Mouse (Mus musculus) embryonic facial prominence, embryonic 11.5 days (tissue): Measurements from ENCODE around the gene Eif1. TPM values are rescaled to one million over a fixed set of nuclear protein-coding genes. Genes with fewer than 3 reads are reported as not detected.
"Not testable (repeated sequence)": the region's sequence is repeated elsewhere in the genome, so short reads cannot be mapped to it uniquely, and the experiment has no call there.

Source experiments
- ATAC-seq: fragments of 200-750 bp; cut with Nextera tagmentation; replicated peaks from 2 replicates; pipeline ENCODE4 v1.8.0; 2017; ENCODE audit warnings: low read depth; ENCODE audit not compliant: insufficient number of reproducible peaks, low FRiP score, low TSS enrichment
- DNase-seq: peaks from one replicate; pipeline ENCODE4 v3.0.0-alpha.2; 2015; ENCODE audit warnings: low spot score
- H3K27ac ChIP-seq: fragments of 300-500 bp; sonication (generic); replicated peaks from 2 replicates; pipeline ENCODE4 v1.5.1; 2014; ENCODE audit warnings: mild to moderate bottlenecking, low read depth, low read length, control low read depth
- H3K27me3 ChIP-seq: fragments of 300-500 bp; sonication (generic); 2 replicates; pipeline ENCODE4 v1.6.1; 2014; ENCODE audit warnings: mild to moderate bottlenecking, low read length, moderate library complexity, mixed read lengths; ENCODE audit not compliant: control insufficient read depth, insufficient read depth
- H3K36me3 ChIP-seq: fragments of 300-500 bp; sonication (generic); replicated peaks from 2 replicates; pipeline ENCODE4 v1.6.1; 2014; ENCODE audit warnings: low read depth, mild to moderate bottlenecking, low read length, moderate library complexity, mixed read lengths; ENCODE audit not compliant: control insufficient read depth, insufficient read depth
- H3K4me1 ChIP-seq: fragments of 300-500 bp; sonication (generic); 2 replicates; pipeline ENCODE4 v1.6.1; 2014; ENCODE audit warnings: low read length, mixed read lengths; ENCODE audit not compliant: control insufficient read depth, insufficient read depth
- H3K4me2 ChIP-seq: fragments of 300-500 bp; sonication (generic); 2 replicates; pipeline ENCODE4 v1.6.1; 2014; ENCODE audit warnings: low read depth, mild to moderate bottlenecking, control low read depth, low read length, moderate library complexity
- H3K4me3 ChIP-seq: fragments of 300-500 bp; sonication (generic); 2 replicates; pipeline ENCODE4 v1.5.1; 2014; ENCODE audit warnings: low read depth, low read length, control low read depth
- H3K9ac ChIP-seq: fragments of 300-500 bp; sonication (generic); replicated peaks from 2 replicates; pipeline ENCODE4 v1.6.1; 2014; ENCODE audit warnings: mild to moderate bottlenecking, control low read depth, low read length
- H3K9me3 ChIP-seq: fragments of 300-500 bp; sonication (generic); replicated peaks from 2 replicates; pipeline ENCODE4 v1.6.1; 2016; ENCODE audit warnings: mild to moderate bottlenecking, low read length, inconsistent platforms, mixed read lengths; ENCODE audit not compliant: control insufficient read depth
- WGBS: fragments of 180-500 bp; shearing (Covaris S2); extraction: QIAGEN DNeasy Blood & Tissue Kit; methylation state at CpG from one replicate; pipeline ENCODE4 v1.1.7; 2014; 5-methylcytosine and 5-hydroxymethylcytosine counted together
- polyA plus RNA-seq: library from polyadenylated mRNA; unstranded; fragments of >200 nt; fragmentation: Nextera tagmentation; extraction: Ambion mirVana; gene quantifications from 2 replicates; pipeline ENCODE4 v1.2.1, GENCODE M21; 2014

Eif1 gene
- polyA plus RNA-seq, 1 experiment from 2014 or later = 1,757 TPM

GRCm38 (mm10) chr11:100315439-100315838 is 4.2 kb upstream of the Eif1 start:
- H3K27me3 ChIP-seq = no peaks in the 10 kb centered on the region
- DNase-seq (no peak), ATAC-seq (no peak)
- no peak overlapping the region for H3K4me2 ChIP-seq
- H3K27ac ChIP-seq = no peak overlapping the region
- no peaks in the 10 kb centered on the region for H3K4me1 ChIP-seq
- WGBS = 91% methylated on average over 5 of the region's 5 CpGs
- no peaks in the 10 kb centered on the region for H3K36me3 ChIP-seq
- no peaks in the 10 kb centered on the region for H3K9me3 ChIP-seq
- no peak overlapping the region for H3K9ac ChIP-seq
- H3K4me3 ChIP-seq = no peak overlapping the region

GRCm38 (mm10) chr11:100317826-100318380 is 1.8 kb upstream of the Eif1 start:
- no peaks in the 10 kb centered on the region for H3K36me3 ChIP-seq

GRCm38 (mm10) chr11:100318529-100319451 is 895 bp upstream of the Eif1 start:
- no peak overlapping the region for H3K27ac ChIP-seq

More at GRCm38 (mm10) chr11:100317826-100318380, 1.8 kb upstream of the Eif1 start:
- Histone ChIP-seq H3K27ac (no peak overlapping the region), H3K4me3 (no peak overlapping the region), H3K4me2 (no peak overlapping the region), H3K4me1 (no peaks in the 10 kb centered on the region), H3K9me3 (no peaks in the 10 kb centered on the region), H3K27me3 (no peaks in the 10 kb centered on the region), H3K9ac (no peak overlapping the region)
- DNase-seq = no peak
- ATAC-seq = no peak
- WGBS = 63% methylated on average over 6 of the region's 6 CpGs

GRCm38 (mm10) chr11:100320172-100320630 is 516 bp downstream of the Eif1 start:
- Histone ChIP-seq H3K4me2 (peak overlapping the region; percentile 68), H3K9ac (peak overlapping the region; percentile 90), H3K27me3 (no peaks in the 10 kb centered on the region), H3K27ac (peak overlapping the region; percentile 93), H3K9me3 (no peaks in the 10 kb centered on the region), H3K4me1 (no peaks in the 10 kb centered on the region), H3K36me3 (no peaks in the 10 kb centered on the region), H3K4me3 (peak overlapping the region; percentile 80)
- under 1% methylated on average over 36 of the region's 40 CpGs for WGBS
- ATAC-seq = peak; percentile 71
- peak; percentile 97 for DNase-seq

More at GRCm38 (mm10) chr11:100318529-100319451, 895 bp upstream of the Eif1 start:
- Histone ChIP-seq H3K9me3 (no peaks in the 10 kb centered on the region), H3K36me3 (no peaks in the 10 kb centered on the region), H3K27me3 (no peaks in the 10 kb centered on the region), H3K4me1 (no peaks in the 10 kb centered on the region), H3K4me2 (0 out of 2 replicates have a peak overlapping the region, but pooled peaks have one; percentile 26), H3K4me3 (peak overlapping the region; percentile 23), H3K9ac (no peak overlapping the region)
- WGBS = 87% methylated on average over 10 of the region's 10 CpGs
- DNase-seq (no peak), ATAC-seq (peak; percentile 14; the same call in 1 of the 2 replicates)

- ATAC-seq = not testable (repeated sequence)
- 17% methylated on average over 11 of the region's 11 CpGs for WGBS
These were observed 1.2 kb downstream of the Eif1 start for GRCm38 (mm10) chr11:100320701-100321410.

GRCm38 (mm10) chr11:100321479-100322305 is 2.0 kb downstream of the Eif1 start:
- not testable (repeated sequence) for H3K9ac ChIP-seq, DNase-seq, H3K27me3 ChIP-seq, H3K36me3 ChIP-seq, H3K9me3 ChIP-seq, H3K4me3 ChIP-seq, ATAC-seq, H3K4me2 ChIP-seq, H3K27ac ChIP-seq, H3K4me1 ChIP-seq
- WGBS = 88% methylated on average over 7 of the region's 7 CpGs

More at GRCm38 (mm10) chr11:100320701-100321410, 1.2 kb downstream of the Eif1 start:
- Histone ChIP-seq H3K4me3 (peak overlapping the region; percentile 80), H3K4me2 (peak overlapping the region; percentile 68), H3K9ac (peak overlapping the region; percentile 90)
- H3K4me1 ChIP-seq, H3K9me3 ChIP-seq, H3K27me3 ChIP-seq, H3K36me3 ChIP-seq, H3K27ac ChIP-seq, DNase-seq: not testable (repeated sequence)

- H3K9me3 ChIP-seq = no peaks in the 10 kb centered on the region
- no peak for DNase-seq
- H3K4me1 ChIP-seq = no peaks in the 10 kb centered on the region
- no peaks in the 10 kb centered on the region for H3K27me3 ChIP-seq
- H3K4me2 ChIP-seq = no peak overlapping the region
- WGBS = 64% methylated on average over 3 of the region's 3 CpGs
- H3K9ac ChIP-seq = no peak overlapping the region
- H3K36me3 ChIP-seq = no peaks in the 10 kb centered on the region
- H3K27ac ChIP-seq = no peak overlapping the region
- no peak overlapping the region for H3K4me3 ChIP-seq
- no peak for ATAC-seq
These were observed 3.0 kb downstream of the Eif1 start for GRCm38 (mm10) chr11:100322591-100323258.
